Mouse (Mus musculus): ENCODE data around the gene Acot3. TPM values are rescaled to one million over a fixed set of nuclear protein-coding genes. Genes with fewer than 3 reads are reported as not detected.
"Not testable (repeated sequence)": the region's sequence is repeated elsewhere in the genome, so short reads cannot be mapped to it uniquely, and the experiment has no call there.

Acot3 gene
- 0.17 and 0.20 TPM in 2 replicates for polyA plus RNA-seq (2015; fragmentation: Nextera tagmentation; extraction: Ambion mirVana)

- Histone ChIP-seq H3K36me3 (no peaks in the 10 kb centered on the region), H3K9me3 (peaks cover 11% of the 10 kb centered on the region), H3K27me3 (peaks cover 24% of the 10 kb centered on the region), H3K4me2 (replicated peaks) (peak within 1 kb of the TSS; percentile 87; the same call in 1 of the 2 replicates), H3K9ac (no peak within 1 kb of the TSS), H3K27ac (no peak within 1 kb of the TSS), H3K4me3 (no peak within 1 kb of the TSS), H3K4me1 (peaks cover 4% of the 10 kb centered on the region; the same call in 1 of the 2 replicates)
- ATAC-seq (ENCODE audit: low FRiP score, low read depth), result no peak
- 79% methylated on average over 5 of the region's 5 CpGs for WGBS
Observed at GRCm38 (mm10) chr12:84051937-84052474, at the start of gene Acot3. Gene Acot3 (plus strand): TSS chr12:84052144.

GRCm38 (mm10) chr12:84003866-84004265 is 48.1 kb upstream of the Acot3 start:
- H3K27me3 ChIP-seq, result no peaks in the 10 kb centered on the region
- no peak for ATAC-seq (ENCODE audit: low FRiP score, low read depth)
- WGBS, result 85% methylated on average over 1 of the region's 1 CpGs
- H3K27ac ChIP-seq, result no peak overlapping the region
- peaks cover 5% of the 10 kb centered on the region; the same call in 1 of the 2 replicates for H3K4me1 ChIP-seq
- H3K9me3 ChIP-seq, result peaks cover 9% of the 10 kb centered on the region; the same call in 1 of the 2 replicates
- no peak overlapping the region for H3K9ac ChIP-seq
- no peaks in the 10 kb centered on the region for H3K36me3 ChIP-seq
- no peak overlapping the region for H3K4me3 ChIP-seq
- no peak overlapping the region for H3K4me2 ChIP-seq (replicated peaks)

DNA sequence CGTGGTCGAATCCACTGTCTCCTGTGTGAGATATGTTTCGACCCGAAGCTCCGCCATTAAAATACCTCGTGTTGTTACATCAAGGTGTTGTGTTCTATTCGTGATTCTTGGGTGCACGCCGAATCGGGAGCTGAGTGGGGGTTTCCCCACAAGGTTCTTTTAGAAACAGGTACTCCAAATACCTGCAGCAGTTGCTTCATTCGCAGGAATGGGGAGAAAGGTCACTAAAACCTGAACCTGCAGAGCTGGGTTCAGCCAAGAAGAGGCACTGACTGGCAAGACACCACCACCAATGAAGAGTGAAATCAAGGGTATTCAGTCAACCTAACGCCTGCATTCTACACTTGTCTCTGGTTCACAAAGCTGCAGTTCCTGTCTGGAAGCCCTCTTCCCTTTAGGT is 43.7 kb upstream of the Acot3 start:
- Histone ChIP-seq H3K4me3 (no peak overlapping the region), H3K36me3 (no peaks in the 10 kb centered on the region), H3K4me2 (replicated peaks) (no peak overlapping the region), H3K4me1 (peaks cover 30% of the 10 kb centered on the region), H3K9ac (no peak overlapping the region), H3K27me3 (no peaks in the 10 kb centered on the region), H3K27ac (no peak overlapping the region), H3K9me3 (no peaks in the 10 kb centered on the region)
- 88% methylated on average over 12 of the region's 12 CpGs for WGBS
- ATAC-seq (ENCODE audit: low FRiP score, low read depth), result no peak

- Histone ChIP-seq H3K4me3 (peak overlapping the region; percentile 51), H3K4me1 (peaks cover 30% of the 10 kb centered on the region), H3K9me3 (no peaks in the 10 kb centered on the region), H3K4me2 (replicated peaks) (peak overlapping the region; percentile 63), H3K27ac (peak overlapping the region; percentile 44; the same call in 1 of the 2 replicates), H3K36me3 (no peaks in the 10 kb centered on the region; the same call in 1 of the 2 replicates), H3K9ac (peak overlapping the region; percentile 69; the same call in 1 of the 2 replicates), H3K27me3 (no peaks in the 10 kb centered on the region)
- WGBS, result 69% methylated on average over 8 of the region's 8 CpGs
- ATAC-seq (ENCODE audit: low FRiP score, low read depth), result no peak
Observed at GRCm38 (mm10) chr12:84008729-84009128, 43.2 kb upstream of the Acot3 start.

- Histone ChIP-seq H3K4me2 (replicated peaks) (peak within 1 kb of the TSS; percentile 63), H3K9ac (peak within 1 kb of the TSS; percentile 69), H3K4me3 (peak within 1 kb of the TSS; percentile 51), H3K4me1 (peaks cover 30% of the 10 kb centered on the region), H3K27ac (peak within 1 kb of the TSS; percentile 44; the same call in 1 of the 2 replicates)
- not testable (repeated sequence) for H3K36me3 ChIP-seq, H3K9me3 ChIP-seq, H3K27me3 ChIP-seq
- WGBS, result 1% methylated on average over 50 of the region's 70 CpGs
- peak; percentile 95 for ATAC-seq (ENCODE audit: low FRiP score, low read depth)
Observed at GRCm38 (mm10) chr12:84009171-84009965, 42.6 kb upstream of the Acot3 start, which contains the start of gene Acot1. Gene Acot1 (plus strand): TSS chr12:84009490.

DNA sequence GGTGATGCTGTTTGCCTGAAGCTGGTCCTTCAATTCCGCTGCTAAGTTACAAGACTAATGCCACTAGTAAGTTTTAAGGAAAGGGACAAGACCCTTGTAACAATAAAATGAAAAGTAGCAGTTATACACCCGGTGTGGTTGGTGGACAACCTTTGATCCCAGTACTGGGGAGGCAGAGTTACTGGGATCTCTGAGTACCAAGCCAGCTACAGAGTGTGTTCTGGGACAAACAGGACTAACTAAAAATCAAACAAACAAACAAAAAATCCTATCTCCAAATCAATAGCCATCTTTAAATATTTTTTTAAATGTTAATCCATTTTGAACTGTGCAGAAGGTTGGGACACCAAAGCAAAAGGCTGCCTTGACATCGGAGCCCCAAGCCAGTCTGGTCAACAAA is 41.7 kb upstream of the Acot3 start:
- peak overlapping the region; percentile 51 for H3K4me3 ChIP-seq
- peaks cover 1% of the 10 kb centered on the region; the same call in 1 of the 2 replicates for H3K36me3 ChIP-seq
- H3K9ac ChIP-seq, result 0 out of 2 replicates have a peak overlapping the region, but pooled peaks have one; percentile 69
- H3K4me2 ChIP-seq (replicated peaks), result peak overlapping the region; percentile 63
- H3K27me3 ChIP-seq, result no peaks in the 10 kb centered on the region
- H3K4me1 ChIP-seq, result peaks cover 30% of the 10 kb centered on the region
- no peaks in the 10 kb centered on the region for H3K9me3 ChIP-seq
- no peak overlapping the region for H3K27ac ChIP-seq
- no peak for ATAC-seq (ENCODE audit: low FRiP score, low read depth)
- WGBS, result 81% methylated on average over 3 of the region's 3 CpGs

GRCm38 (mm10) chr12:84011251-84012040 is 40.5 kb upstream of the Acot3 start:
- 61% methylated on average over 12 of the region's 12 CpGs for WGBS
- H3K27me3 ChIP-seq, result no peaks in the 10 kb centered on the region
- peaks cover 30% of the 10 kb centered on the region for H3K4me1 ChIP-seq
- peak overlapping the region; percentile 63 for H3K4me2 ChIP-seq (replicated peaks)
- 0 out of 2 replicates have a peak overlapping the region, but pooled peaks have one; percentile 10 for H3K4me3 ChIP-seq
- peaks cover 8% of the 10 kb centered on the region; the same call in 1 of the 2 replicates for H3K36me3 ChIP-seq
- ATAC-seq (ENCODE audit: low FRiP score, low read depth), result peak; percentile 34; the same call in 1 of the 2 replicates
- H3K27ac ChIP-seq, result no peak overlapping the region
- H3K9me3 ChIP-seq, result no peaks in the 10 kb centered on the region
- peak overlapping the region; percentile 36; the same call in 1 of the 2 replicates for H3K9ac ChIP-seq

DNA sequence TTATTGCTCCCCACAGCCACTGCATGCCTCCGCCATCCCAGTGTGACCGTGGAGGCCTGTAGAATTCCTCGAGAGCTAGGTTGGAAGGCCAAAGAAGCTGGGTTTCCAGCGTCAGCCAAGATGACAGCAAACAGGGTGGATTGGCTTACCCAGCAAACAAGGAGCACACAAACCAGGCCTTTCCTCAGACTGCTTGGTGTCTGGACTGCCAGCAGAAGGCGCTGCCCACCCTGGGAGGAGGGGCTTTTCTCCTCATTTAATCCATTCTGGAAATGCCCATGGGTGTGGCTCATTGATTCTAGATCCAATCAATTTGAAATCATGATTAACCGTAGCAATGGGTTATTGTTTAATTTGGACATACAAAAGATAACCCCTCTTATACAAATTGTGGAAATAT is 38.8 kb upstream of the Acot3 start:
- no peak overlapping the region for H3K4me2 ChIP-seq (replicated peaks)

DNA sequence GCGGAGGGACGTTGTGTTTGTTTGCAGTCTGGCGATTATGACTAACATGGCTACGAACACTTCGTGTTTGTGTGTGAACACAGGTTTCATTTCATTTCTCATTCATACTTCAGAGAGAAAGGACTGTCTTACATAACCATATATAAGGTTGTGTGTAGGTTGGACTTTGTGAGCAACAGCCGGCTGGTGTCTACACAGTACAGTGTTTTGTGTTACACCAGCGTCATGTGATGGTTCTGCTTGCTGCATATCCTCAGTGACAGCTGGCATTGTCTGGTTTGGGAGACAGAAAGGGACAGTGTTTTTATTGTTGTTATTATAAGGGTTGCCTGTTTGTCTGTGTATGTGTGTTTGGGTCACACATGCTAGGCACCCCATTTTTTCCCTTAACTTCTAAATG is 38.2 kb upstream of the Acot3 start:
- no peak overlapping the region for H3K4me3 ChIP-seq
- H3K27me3 ChIP-seq, result no peaks in the 10 kb centered on the region
- ATAC-seq (ENCODE audit: low FRiP score, low read depth), result no peak
- H3K27ac ChIP-seq, result no peak overlapping the region
- peaks cover 27% of the 10 kb centered on the region for H3K4me1 ChIP-seq
- H3K9me3 ChIP-seq, result no peaks in the 10 kb centered on the region
- no peak overlapping the region for H3K4me2 ChIP-seq (replicated peaks)
- peaks cover 13% of the 10 kb centered on the region for H3K36me3 ChIP-seq
- 92% methylated on average over 7 of the region's 7 CpGs for whole genome bisulfite sequencing
- no peak overlapping the region for H3K9ac ChIP-seq

More for the DNA sequence above, 38.8 kb upstream of the Acot3 start:
- Histone ChIP-seq H3K27ac (no peak overlapping the region), H3K36me3 (peaks cover 11% of the 10 kb centered on the region), H3K9ac (no peak overlapping the region), H3K4me3 (no peak overlapping the region), H3K9me3 (no peaks in the 10 kb centered on the region), H3K4me1 (peaks cover 30% of the 10 kb centered on the region), H3K27me3 (no peaks in the 10 kb centered on the region)
- ATAC-seq (ENCODE audit: low FRiP score, low read depth), result no peak
- WGBS, result 72% methylated on average over 6 of the region's 6 CpGs

- not testable (repeated sequence) for H3K4me3 ChIP-seq; H3K9ac ChIP-seq; H3K4me2 ChIP-seq (replicated peaks); H3K4me1 ChIP-seq; H3K27ac ChIP-seq; H3K9me3 ChIP-seq; H3K27me3 ChIP-seq
- WGBS, result 53% methylated on average over 7 of the region's 7 CpGs
- peak; percentile 54 for ATAC-seq (ENCODE audit: low FRiP score, low read depth)
- H3K36me3 ChIP-seq, result peaks cover 13% of the 10 kb centered on the region
Observed at GRCm38 (mm10) chr12:84020528-84020927, 31.4 kb upstream of the Acot3 start.

DNA sequence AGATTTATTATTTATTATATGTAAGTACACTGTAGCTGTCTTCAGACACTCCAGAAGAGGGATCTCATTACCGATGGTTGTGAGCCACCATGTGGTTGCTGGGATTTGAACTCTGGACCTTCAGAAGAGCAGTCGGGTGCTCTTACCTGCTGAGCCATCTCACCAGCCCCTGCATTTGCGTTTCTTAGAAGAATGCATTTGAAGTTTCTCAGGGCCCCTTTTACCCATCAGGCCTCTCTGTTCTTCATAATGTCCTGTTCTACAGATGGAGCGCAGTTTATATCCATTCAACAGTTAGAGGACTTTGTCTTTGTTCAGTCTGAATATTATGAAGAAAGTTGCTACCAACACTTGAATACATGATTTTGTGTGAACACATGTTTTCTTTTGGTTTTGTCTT is 29.7 kb upstream of the Acot3 start:
- 92% methylated on average over 4 of the region's 4 CpGs for WGBS
- not testable (repeated sequence) for H3K9ac ChIP-seq; H3K27me3 ChIP-seq; H3K36me3 ChIP-seq; H3K4me3 ChIP-seq; H3K4me2 ChIP-seq (replicated peaks); H3K4me1 ChIP-seq; ATAC-seq (ENCODE audit: low FRiP score, low read depth); H3K9me3 ChIP-seq; H3K27ac ChIP-seq
